Mouse (Mus musculus): ENCODE results near the gene Gm17535. TPM values are rescaled to one million over a fixed set of nuclear protein-coding genes. Genes with fewer than 3 reads are reported as not detected.
"Not testable (repeated sequence)": the region's sequence is repeated elsewhere in the genome, so short reads cannot be mapped to it uniquely, and the experiment has no call there.

The Gm17535 gene
- polyA plus RNA-seq (2012; ENCODE audit: insufficient read depth, low replicate concordance) = 0.16 and 4.3 TPM in 2 replicates

DNA sequence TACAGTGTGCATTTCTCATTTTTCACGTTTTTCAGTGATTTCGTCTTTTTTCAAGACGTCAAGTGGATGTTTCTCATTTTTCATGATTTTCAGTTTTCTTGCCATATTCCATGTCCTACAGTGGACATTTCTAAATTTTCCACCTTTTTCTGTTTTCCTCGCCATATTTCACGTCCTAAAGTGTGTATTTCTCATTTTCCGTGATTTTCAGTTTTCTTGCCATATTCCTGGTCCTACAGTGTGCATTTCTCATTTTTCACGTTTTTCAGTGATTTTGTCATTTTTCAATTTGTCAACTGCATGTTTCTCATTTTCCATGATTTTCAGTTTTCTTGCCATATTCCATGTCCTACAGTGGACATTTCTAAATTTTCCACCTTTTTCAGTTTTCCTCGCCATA is at the start of gene Gm17535:
TSS of gene Gm17535 (plus strand) at position 301 of the 400 bp plus-strand sequence.
- not testable (repeated sequence) for H3K36me3 ChIP-seq (replicated peaks; ENCODE audit: low read length); H3K27me3 ChIP-seq (replicated peaks); H3K4me1 ChIP-seq; H3K9me3 ChIP-seq; H3K4me3 ChIP-seq (replicated peaks)

DNA sequence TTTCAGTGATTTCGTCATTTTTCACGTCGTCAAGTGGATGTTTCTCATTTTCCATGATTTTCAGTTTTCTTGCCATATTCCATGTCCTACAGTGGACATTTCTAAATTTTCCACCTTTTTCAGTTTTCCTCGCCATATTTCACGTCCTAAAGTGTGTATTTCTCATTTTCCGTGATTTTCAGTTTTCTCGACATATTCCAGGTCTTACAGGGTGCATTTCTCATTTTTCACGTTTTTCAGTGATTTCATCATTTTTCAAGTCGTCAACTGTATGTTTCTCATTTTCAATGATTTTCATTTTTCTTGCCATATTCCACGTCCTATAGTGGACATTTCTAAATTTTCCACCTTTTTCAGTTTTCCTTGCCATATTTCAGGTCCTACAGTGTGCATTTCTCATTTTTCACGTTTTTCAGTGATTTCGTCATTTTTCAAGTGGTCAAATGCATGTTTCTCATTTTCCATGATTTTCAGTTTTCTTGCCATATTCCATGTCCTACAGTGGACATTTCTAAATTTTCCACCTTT is 33.9 kb upstream of the Gm17535 start, which contains the start of gene Gm10722:
TSS of gene Gm10722 (plus strand) at position 478 of the 528 bp plus-strand sequence.
- H3K4me3 ChIP-seq (replicated peaks); H3K9me3 ChIP-seq; H3K36me3 ChIP-seq (replicated peaks; ENCODE audit: low read length); H3K4me1 ChIP-seq; H3K27me3 ChIP-seq (replicated peaks): not testable (repeated sequence)

- H3K27me3 ChIP-seq (replicated peaks); H3K4me1 ChIP-seq; H3K36me3 ChIP-seq (replicated peaks; ENCODE audit: low read length); H3K4me3 ChIP-seq (replicated peaks); H3K9me3 ChIP-seq: not testable (repeated sequence)
Measured at GRCm38 (mm10) chr9:3001006-3001405, 33.4 kb upstream of the Gm17535 start.

- TF ChIP-seq GATA1 (IDR thresholded peaks at IDR 0.05; ENCODE audit: borderline replicate concordance, low read length) = peak; percentile 38; the same call in 2 of the 3 replicates
- H3K27me3 ChIP-seq (replicated peaks); H3K4me3 ChIP-seq (replicated peaks); H3K4me1 ChIP-seq; H3K36me3 ChIP-seq (replicated peaks; ENCODE audit: low read length); H3K9me3 ChIP-seq: not testable (repeated sequence)
Measured at GRCm38 (mm10) chr9:3001948-3002659, 32.3 kb upstream of the Gm17535 start.

DNA sequence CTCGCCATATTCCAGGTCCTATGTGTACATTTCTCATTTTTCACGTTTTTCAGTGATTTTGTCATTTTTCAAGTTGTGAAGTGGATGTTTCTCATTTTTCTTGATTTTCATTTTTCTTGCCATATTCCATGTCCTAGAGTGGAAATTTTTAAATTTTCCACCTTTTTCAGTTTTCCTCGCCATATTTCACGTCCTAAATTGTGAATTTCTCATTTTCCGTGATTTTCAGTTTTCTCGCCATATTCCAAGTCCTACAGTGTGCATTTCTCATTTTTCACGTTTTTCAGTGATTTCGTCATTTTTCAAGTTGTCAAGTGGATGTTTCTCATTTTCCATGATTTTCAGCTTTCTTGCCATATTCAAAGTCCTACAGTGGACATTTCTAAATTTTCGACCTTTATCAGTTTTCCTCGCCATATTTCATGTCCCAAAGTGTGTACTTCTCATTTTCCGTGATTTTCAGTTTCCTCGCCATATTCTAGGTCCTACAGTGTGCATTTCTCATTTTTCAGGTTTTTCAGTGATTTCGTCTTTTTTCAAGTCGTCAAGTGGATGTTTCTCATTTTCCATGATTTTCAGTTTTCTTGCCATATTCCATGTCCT is 31.5 kb upstream of the Gm17535 start, which contains the start of gene Gm11168:
TSS of gene Gm11168 (plus strand) at position 553 of the 603 bp plus-strand sequence.
- H3K4me3 ChIP-seq (replicated peaks); H3K36me3 ChIP-seq (replicated peaks; ENCODE audit: low read length); H3K27me3 ChIP-seq (replicated peaks); H3K9me3 ChIP-seq; H3K4me1 ChIP-seq: not testable (repeated sequence)

- not testable (repeated sequence) for H3K4me3 ChIP-seq (replicated peaks); H3K27me3 ChIP-seq (replicated peaks); H3K4me1 ChIP-seq; H3K9me3 ChIP-seq; H3K36me3 ChIP-seq (replicated peaks; ENCODE audit: low read length)
Measured at GRCm38 (mm10) chr9:3006179-3006578, 28.2 kb upstream of the Gm17535 start.

DNA sequence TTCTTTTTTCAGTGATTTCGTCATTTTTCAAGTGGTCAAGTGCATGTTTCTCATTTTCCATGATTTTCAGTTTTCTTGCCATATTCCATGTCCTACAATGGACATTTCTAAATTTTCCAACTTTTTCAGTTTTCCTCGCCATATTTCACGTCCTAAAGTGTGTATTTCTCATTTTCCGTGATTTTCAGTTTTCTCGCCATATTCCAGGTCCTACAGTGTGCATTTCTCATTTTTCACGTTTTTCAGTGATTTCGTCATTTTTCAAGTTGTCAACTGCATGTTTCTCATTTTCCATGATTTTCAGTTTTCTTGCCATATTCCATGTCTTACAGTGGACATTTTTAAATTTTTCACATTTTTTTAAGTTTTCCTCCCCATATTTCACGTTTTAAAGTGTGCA is 27.8 kb upstream of the Gm17535 start:
- H3K27me3 ChIP-seq (replicated peaks); H3K36me3 ChIP-seq (replicated peaks; ENCODE audit: low read length): not testable (repeated sequence)

GRCm38 (mm10) chr9:3007272-3007671 is 27.1 kb upstream of the Gm17535 start:
- H3K4me1 ChIP-seq; H3K36me3 ChIP-seq (replicated peaks; ENCODE audit: low read length); H3K9me3 ChIP-seq; H3K27me3 ChIP-seq (replicated peaks); H3K4me3 ChIP-seq (replicated peaks): not testable (repeated sequence)

More for the DNA sequence above, 27.8 kb upstream of the Gm17535 start:
- H3K4me1 ChIP-seq; H3K4me3 ChIP-seq (replicated peaks); H3K9me3 ChIP-seq: not testable (repeated sequence)

GRCm38 (mm10) chr9:3009331-3009730 is 25.1 kb upstream of the Gm17535 start:
- H3K4me1 ChIP-seq; H3K27me3 ChIP-seq (replicated peaks); H3K4me3 ChIP-seq (replicated peaks); H3K9me3 ChIP-seq; H3K36me3 ChIP-seq (replicated peaks; ENCODE audit: low read length): not testable (repeated sequence)

DNA sequence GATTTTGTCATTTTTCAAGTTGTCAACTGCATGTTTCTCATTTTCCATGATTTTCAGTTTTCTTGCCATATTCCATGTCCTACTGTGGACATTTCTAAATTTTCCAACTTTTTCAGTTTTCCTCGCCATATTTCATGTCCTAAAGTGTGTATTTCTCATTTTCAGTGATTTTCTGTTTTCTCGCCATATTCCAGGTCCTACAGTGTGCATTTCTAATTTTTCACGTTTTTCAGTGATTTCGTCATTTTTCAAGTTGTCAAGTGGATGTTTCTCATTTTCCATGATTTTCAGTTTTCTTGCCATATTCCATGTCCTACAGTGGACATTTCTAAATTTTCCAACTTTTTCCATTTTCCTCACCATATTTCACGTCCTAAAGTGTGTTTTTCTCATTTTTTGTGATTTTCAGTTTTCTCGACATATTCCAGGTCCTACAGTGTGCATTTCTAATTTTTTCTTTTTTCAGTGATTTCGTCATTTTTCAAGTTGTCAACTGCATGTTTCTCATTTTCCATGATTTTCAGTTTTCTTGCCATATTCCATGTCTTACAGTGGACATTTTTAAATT is 22.3 kb upstream of the Gm17535 start:
- H3K4me3 ChIP-seq (replicated peaks); H3K36me3 ChIP-seq (replicated peaks; ENCODE audit: low read length); H3K27me3 ChIP-seq (replicated peaks); H3K9me3 ChIP-seq; H3K4me1 ChIP-seq: not testable (repeated sequence)

GRCm38 (mm10) chr9:3012733-3013279 is 21.6 kb upstream of the Gm17535 start, which contains the start of gene Gm10721:
Gm10721 (plus strand) TSS chr9:3013140.
- not testable (repeated sequence) for H3K4me3 ChIP-seq (replicated peaks); H3K9me3 ChIP-seq; H3K36me3 ChIP-seq (replicated peaks; ENCODE audit: low read length); H3K27me3 ChIP-seq (replicated peaks); H3K4me1 ChIP-seq

GRCm38 (mm10) chr9:3015354-3015753 is 19.0 kb upstream of the Gm17535 start, which contains the start of gene Gm10720:
Gm10720 (plus strand) TSS chr9:3015654.
- H3K9me3 ChIP-seq; H3K27me3 ChIP-seq (replicated peaks); H3K4me3 ChIP-seq (replicated peaks): not testable (repeated sequence)

GRCm38 (mm10) chr9:3015896-3016295 is 18.5 kb upstream of the Gm17535 start:
- H3K4me3 ChIP-seq (replicated peaks); H3K36me3 ChIP-seq (replicated peaks; ENCODE audit: low read length); H3K27me3 ChIP-seq (replicated peaks); H3K9me3 ChIP-seq; H3K4me1 ChIP-seq: not testable (repeated sequence)

More at GRCm38 (mm10) chr9:3015354-3015753, 19.0 kb upstream of the Gm17535 start, which contains the start of gene Gm10720:
- H3K36me3 ChIP-seq (replicated peaks; ENCODE audit: low read length); H3K4me1 ChIP-seq: not testable (repeated sequence)

DNA sequence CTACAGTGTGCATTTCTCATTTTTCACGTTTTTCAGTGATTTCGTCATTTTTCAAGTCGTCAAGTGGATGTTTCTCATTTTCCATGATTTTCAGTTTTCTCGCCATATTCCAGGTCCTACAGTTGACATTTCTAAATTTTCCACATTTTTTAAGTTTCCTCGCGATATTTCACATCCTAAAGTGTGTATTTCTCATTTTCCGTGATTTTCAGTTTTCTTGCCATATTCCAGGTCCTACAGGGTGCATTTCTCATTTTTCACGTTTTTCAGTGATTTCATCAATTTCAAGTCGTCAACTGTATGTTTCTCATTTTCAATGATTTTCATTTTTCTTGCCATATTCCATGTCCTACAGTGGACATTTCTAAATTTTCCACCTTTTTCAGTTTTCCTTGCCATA is 17.3 kb upstream of the Gm17535 start, which contains the start of gene Gm10719:
TSS of gene Gm10719 (plus strand) at position 301 of the 400 bp plus-strand sequence.
- H3K9me3 ChIP-seq; H3K4me1 ChIP-seq; H3K4me3 ChIP-seq (replicated peaks); H3K36me3 ChIP-seq (replicated peaks; ENCODE audit: low read length); H3K27me3 ChIP-seq (replicated peaks): not testable (repeated sequence)

DNA sequence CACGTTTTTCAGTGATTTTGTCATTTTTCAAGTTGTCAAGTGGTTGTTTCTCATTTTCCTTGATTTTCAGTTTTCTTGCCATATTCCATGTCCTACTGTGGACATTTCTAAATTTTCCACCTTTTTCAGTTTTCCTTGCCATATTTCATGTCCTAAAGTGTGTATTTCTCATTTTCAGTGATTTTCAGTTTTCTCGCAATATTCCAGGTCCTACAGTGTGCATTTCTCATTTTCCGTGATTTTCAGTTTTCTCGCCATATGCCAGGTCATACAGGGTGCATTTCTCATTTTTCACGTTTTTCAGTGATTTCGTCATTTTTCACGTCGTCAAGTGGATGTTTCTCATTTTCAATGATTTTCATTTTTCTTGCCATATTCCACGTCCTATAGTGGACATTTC is 15.5 kb upstream of the Gm17535 start:
- not testable (repeated sequence) for H3K4me3 ChIP-seq (replicated peaks); H3K9me3 ChIP-seq; H3K36me3 ChIP-seq (replicated peaks; ENCODE audit: low read length); H3K4me1 ChIP-seq; H3K27me3 ChIP-seq (replicated peaks)
